Mouse (Mus musculus) thymus, postnatal 0 days (tissue): ENCODE measurements at regions not wholly inside any gene's neighbourhood (a gene's known extent, or its start where the extent isn't known, plus 50 kb on each side); places are given as distances from the start of the nearest gene placed in this dataset.
A peak's percentile ranks its signal among the peaks of the same experiment; 100 is the strongest.
"Not testable (repeated sequence)": the region's sequence is repeated elsewhere in the genome, so short reads cannot be mapped to it uniquely, and the experiment has no call there.

Experiments used
- DNase-seq: peaks from one replicate; pipeline ENCODE4 v3.0.0-alpha.2; 2015; ENCODE audit warnings: low spot score

- DNase-seq = no peak
Measured at GRCm38 (mm10) chr13:4858341-4858740, 249.4 kb upstream of the Akr1e1 start.

GRCm38 (mm10) chr13:4839481-4839880 is 230.5 kb upstream of the Akr1e1 start:
- DNase-seq = not testable (repeated sequence)

GRCm38 (mm10) chr13:4826756-4827155 is 217.8 kb upstream of the Akr1e1 start:
- DNase-seq = no peak

- not testable (repeated sequence) for DNase-seq
Measured at GRCm38 (mm10) chr13:4825749-4826148, 216.8 kb upstream of the Akr1e1 start.

GRCm38 (mm10) chr13:4806876-4807275 is 197.9 kb upstream of the Akr1e1 start:
- DNase-seq = no peak

GRCm38 (mm10) chr13:4800666-4801065 is 191.7 kb upstream of the Akr1e1 start:
- no peak for DNase-seq

GRCm38 (mm10) chr13:4791139-4791538 is 182.2 kb upstream of the Akr1e1 start:
- no peak for DNase-seq

GRCm38 (mm10) chr13:4790414-4790813 is 181.4 kb upstream of the Akr1e1 start:
- no peak for DNase-seq

GRCm38 (mm10) chr13:4783290-4783689 is 174.3 kb upstream of the Akr1e1 start:
- no peak for DNase-seq

GRCm38 (mm10) chr13:4778264-4778823 is 169.4 kb upstream of the Akr1e1 start:
- not testable (repeated sequence) for DNase-seq

GRCm38 (mm10) chr13:4776855-4777254 is 167.9 kb upstream of the Akr1e1 start:
- peak; percentile 5 for DNase-seq

GRCm38 (mm10) chr13:4772324-4772723 is 163.3 kb upstream of the Akr1e1 start:
- no peak for DNase-seq

- DNase-seq = peak; percentile 19
Measured at GRCm38 (mm10) chr13:4771120-4772075, 162.4 kb upstream of the Akr1e1 start.

GRCm38 (mm10) chr13:4759965-4760364 is 151.0 kb upstream of the Akr1e1 start:
- DNase-seq = no peak

GRCm38 (mm10) chr13:4756529-4756928 is 147.6 kb upstream of the Akr1e1 start:
- no peak for DNase-seq

GRCm38 (mm10) chr13:4742930-4743329 is 134.0 kb upstream of the Akr1e1 start:
- DNase-seq = no peak

- DNase-seq = not testable (repeated sequence)
Measured at GRCm38 (mm10) chr13:4716299-4716698, 107.3 kb upstream of the Akr1e1 start.

GRCm38 (mm10) chr13:4714724-4715123 is 105.8 kb upstream of the Akr1e1 start:
- no peak for DNase-seq

GRCm38 (mm10) chr13:4712698-4713097 is 103.7 kb upstream of the Akr1e1 start:
- no peak for DNase-seq

- DNase-seq = not testable (repeated sequence)
Measured at GRCm38 (mm10) chr13:4699591-4699990, 90.6 kb upstream of the Akr1e1 start.

- DNase-seq = peak; percentile 16
Measured at GRCm38 (mm10) chr13:4666375-4667140, 57.6 kb upstream of the Akr1e1 start.

GRCm38 (mm10) chr13:4663390-4663789 is 54.4 kb upstream of the Akr1e1 start:
- no peak for DNase-seq
